Mouse (Mus musculus) retina, embryonic 14.5 days (tissue): Measurements from ENCODE around the gene Rabep1.
"Not testable (repeated sequence)": the region's sequence is repeated elsewhere in the genome, so short reads cannot be mapped to it uniquely, and the experiment has no call there.

Source experiments
- DNase-seq: peaks from one replicate; pipeline ENCODE4 v3.0.0-alpha.2; 2015; ENCODE audit warnings: low spot score

The Rabep1 gene

GRCm38 (mm10) chr11:70897680-70898079, 53.1 kb downstream of the Rabep1 start:
- DNase-seq, result no peak

- DNase-seq, result not testable (repeated sequence)
These were observed 53.6 kb downstream of the Rabep1 start for GRCm38 (mm10) chr11:70898182-70898581.

GRCm38 (mm10) chr11:70906681-70907080, 62.1 kb downstream of the Rabep1 start:
- DNase-seq, result no peak

- DNase-seq, result no peak
These were observed 66.7 kb downstream of the Rabep1 start for GRCm38 (mm10) chr11:70911323-70911722.

GRCm38 (mm10) chr11:70911920-70912319, 67.3 kb downstream of the Rabep1 start:
- no peak for DNase-seq

- DNase-seq, result no peak
These were observed 73.3 kb downstream of the Rabep1 start for GRCm38 (mm10) chr11:70917896-70918295.

GRCm38 (mm10) chr11:70919524-70919923, 74.9 kb downstream of the Rabep1 start:
- DNase-seq, result no peak

GRCm38 (mm10) chr11:70931461-70931860, 86.9 kb downstream of the Rabep1 start:
- DNase-seq, result no peak

GRCm38 (mm10) chr11:70935316-70935715, 90.7 kb downstream of the Rabep1 start:
- DNase-seq, result peak; percentile 5

GRCm38 (mm10) chr11:70942596-70942995, 98.0 kb downstream of the Rabep1 start:
- DNase-seq, result no peak

GRCm38 (mm10) chr11:70943651-70944050, 99.1 kb downstream of the Rabep1 start:
- no peak for DNase-seq

GRCm38 (mm10) chr11:70944935-70945817, 100.6 kb downstream of the Rabep1 start:
- no peak for DNase-seq

- no peak for DNase-seq
These were observed 110.1 kb downstream of the Rabep1 start for GRCm38 (mm10) chr11:70954711-70955110.

- DNase-seq, result no peak
These were observed 116.4 kb downstream of the Rabep1 start for GRCm38 (mm10) chr11:70960786-70961554.

GRCm38 (mm10) chr11:70964222-70964907, 119.8 kb downstream of the Rabep1 start:
- DNase-seq, result peak; percentile 11

GRCm38 (mm10) chr11:70969271-70969794, 124.8 kb downstream of the Rabep1 start:
- DNase-seq, result no peak

- peak; percentile 97 for DNase-seq
These were observed 125.4 kb downstream of the Rabep1 start, which contains the start of the genes Nup88 and Rpain for GRCm38 (mm10) chr11:70969821-70970559. Nup88 (minus strand) TSS chr11:70969973. Rpain (plus strand) TSS chr11:70970213.

GRCm38 (mm10) chr11:70970560-70971540, 126.3 kb downstream of the Rabep1 start:
- no peak for DNase-seq

GRCm38 (mm10) chr11:70972586-70972985, 128.0 kb downstream of the Rabep1 start:
- no peak for DNase-seq

GRCm38 (mm10) chr11:70973947-70974346, 129.4 kb downstream of the Rabep1 start:
- DNase-seq, result peak; percentile 55
